Mouse (Mus musculus): ENCODE measurements around the gene Gm10260. TPM values are rescaled to one million over a fixed set of nuclear protein-coding genes. Genes with fewer than 3 reads are reported as not detected.

The Gm10260 gene
- polyA plus RNA-seq, 1 experiment from 2014 or later = 10.3 TPM

- 57% methylated on average over 10 of the region's 10 CpGs for WGBS
- ATAC-seq (replicated peaks; ENCODE audit: low FRiP score, low read depth) = no peak
- H3K4me3 ChIP-seq (replicated peaks; ENCODE audit: low read depth, low read length) = no peak overlapping the region
- H3K27me3 ChIP-seq (ENCODE audit: insufficient read depth, low read length) = no peaks in the 10 kb centered on the region
- H3K9ac ChIP-seq (ENCODE audit: low read depth, low read length) = no peak overlapping the region
- no peak overlapping the region for H3K27ac ChIP-seq
- H3K4me1 ChIP-seq (replicated peaks; ENCODE audit: insufficient read depth, low read length) = no peaks in the 10 kb centered on the region
- H3K36me3 ChIP-seq (ENCODE audit: insufficient read depth, low read length) = no peaks in the 10 kb centered on the region
- no peak for DNase-seq (ENCODE audit: low spot score)
- TF ChIP-seq CTCF (IDR thresholded peaks at IDR 0.05; ENCODE audit: low read depth) = no peak
- no peaks in the 10 kb centered on the region for H3K9me3 ChIP-seq (replicated peaks; ENCODE audit: low read length)
- H3K4me2 ChIP-seq (ENCODE audit: low read length) = no peak overlapping the region
Measured at GRCm38 (mm10) chr13:97774740-97775425, 14.5 kb upstream of the Gm10260 start.

- Histone ChIP-seq H3K4me1 (replicated peaks; ENCODE audit: insufficient read depth, low read length) (0 out of 2 replicates have a peak, but pooled peaks cover 6% of the 10 kb centered on the region), H3K36me3 (ENCODE audit: insufficient read depth, low read length) (no peaks in the 10 kb centered on the region), H3K4me3 (replicated peaks; ENCODE audit: low read depth, low read length) (no peak overlapping the region), H3K9me3 (replicated peaks; ENCODE audit: low read length) (no peaks in the 10 kb centered on the region), H3K4me2 (ENCODE audit: low read length) (no peak overlapping the region), H3K9ac (ENCODE audit: low read depth, low read length) (no peak overlapping the region), H3K27me3 (ENCODE audit: insufficient read depth, low read length) (no peaks in the 10 kb centered on the region), H3K27ac (no peak overlapping the region)
- TF ChIP-seq CTCF (IDR thresholded peaks at IDR 0.05; ENCODE audit: low read depth) = no peak
- 55% methylated on average over 3 of the region's 3 CpGs for WGBS
- ATAC-seq (replicated peaks; ENCODE audit: low FRiP score, low read depth) = no peak
- no peak for DNase-seq (ENCODE audit: low spot score)
Measured at GRCm38 (mm10) chr13:97769205-97769604, 8.8 kb upstream of the Gm10260 start.

- no peak overlapping the region for H3K4me3 ChIP-seq (replicated peaks; ENCODE audit: low read depth, low read length)
- no peak for ATAC-seq (replicated peaks; ENCODE audit: low FRiP score, low read depth)
- 0 out of 2 replicates have a peak, but pooled peaks cover 7% of the 10 kb centered on the region for H3K4me1 ChIP-seq (replicated peaks; ENCODE audit: insufficient read depth, low read length)
- no peak overlapping the region for H3K4me2 ChIP-seq (ENCODE audit: low read length)
- DNase-seq (ENCODE audit: low spot score) = peak; percentile 38
- WGBS = 48% methylated on average over 3 of the region's 3 CpGs
- no peak for TF ChIP-seq CTCF (IDR thresholded peaks at IDR 0.05; ENCODE audit: low read depth)
- no peaks in the 10 kb centered on the region for H3K9me3 ChIP-seq (replicated peaks; ENCODE audit: low read length)
- no peaks in the 10 kb centered on the region for H3K36me3 ChIP-seq (ENCODE audit: insufficient read depth, low read length)
- H3K27me3 ChIP-seq (ENCODE audit: insufficient read depth, low read length) = no peaks in the 10 kb centered on the region
- no peak overlapping the region for H3K9ac ChIP-seq (ENCODE audit: low read depth, low read length)
- H3K27ac ChIP-seq = no peak overlapping the region
Measured at GRCm38 (mm10) chr13:97768803-97769202, 8.4 kb upstream of the Gm10260 start.

- DNase-seq (ENCODE audit: low spot score) (peak; percentile 84), ATAC-seq (replicated peaks; ENCODE audit: low FRiP score, low read depth) (no peak)
- H3K4me3 ChIP-seq (replicated peaks; ENCODE audit: low read depth, low read length) = no peak overlapping the region
- WGBS = 59% methylated on average over 7 of the region's 7 CpGs
- H3K27me3 ChIP-seq (ENCODE audit: insufficient read depth, low read length) = no peaks in the 10 kb centered on the region
- H3K27ac ChIP-seq = peak overlapping the region; percentile 42; the same call in 1 of the 2 replicates
- H3K36me3 ChIP-seq (ENCODE audit: insufficient read depth, low read length) = no peaks in the 10 kb centered on the region
- H3K9me3 ChIP-seq (replicated peaks; ENCODE audit: low read length) = no peaks in the 10 kb centered on the region
- TF ChIP-seq CTCF (IDR thresholded peaks at IDR 0.05; ENCODE audit: low read depth) = no peak
- H3K4me2 ChIP-seq (ENCODE audit: low read length) = no peak overlapping the region
- H3K9ac ChIP-seq (ENCODE audit: low read depth, low read length) = no peak overlapping the region
- H3K4me1 ChIP-seq (replicated peaks; ENCODE audit: insufficient read depth, low read length) = peaks cover 13% of the 10 kb centered on the region; the same call in 1 of the 2 replicates
Measured at GRCm38 (mm10) chr13:97768046-97768682, 7.7 kb upstream of the Gm10260 start.

- H3K9ac ChIP-seq (ENCODE audit: low read depth, low read length) = no peak overlapping the region
- no peak for ATAC-seq (replicated peaks; ENCODE audit: low FRiP score, low read depth)
- H3K4me3 ChIP-seq (replicated peaks; ENCODE audit: low read depth, low read length) = no peak overlapping the region
- no peaks in the 10 kb centered on the region for H3K9me3 ChIP-seq (replicated peaks; ENCODE audit: low read length)
- no peak for DNase-seq (ENCODE audit: low spot score)
- H3K4me1 ChIP-seq (replicated peaks; ENCODE audit: insufficient read depth, low read length) = peaks cover 13% of the 10 kb centered on the region; the same call in 1 of the 2 replicates
- WGBS = 93% methylated on average over 3 of the region's 3 CpGs
- H3K36me3 ChIP-seq (ENCODE audit: insufficient read depth, low read length) = no peaks in the 10 kb centered on the region
- H3K4me2 ChIP-seq (ENCODE audit: low read length) = no peak overlapping the region
- no peak overlapping the region for H3K27ac ChIP-seq
- TF ChIP-seq CTCF (IDR thresholded peaks at IDR 0.05; ENCODE audit: low read depth) = no peak
- H3K27me3 ChIP-seq (ENCODE audit: insufficient read depth, low read length) = no peaks in the 10 kb centered on the region
Measured at GRCm38 (mm10) chr13:97766600-97766999, 6.2 kb upstream of the Gm10260 start.

GRCm38 (mm10) chr13:97765913-97766312, 5.5 kb upstream of the Gm10260 start:
- no peaks in the 10 kb centered on the region for H3K36me3 ChIP-seq (ENCODE audit: insufficient read depth, low read length)
- 92% methylated on average over 2 of the region's 2 CpGs for WGBS
- H3K27ac ChIP-seq = no peak overlapping the region
- peaks cover 13% of the 10 kb centered on the region; the same call in 1 of the 2 replicates for H3K4me1 ChIP-seq (replicated peaks; ENCODE audit: insufficient read depth, low read length)
- no peak overlapping the region for H3K9ac ChIP-seq (ENCODE audit: low read depth, low read length)
- no peak overlapping the region for H3K4me2 ChIP-seq (ENCODE audit: low read length)
- H3K27me3 ChIP-seq (ENCODE audit: insufficient read depth, low read length) = no peaks in the 10 kb centered on the region
- TF ChIP-seq CTCF (IDR thresholded peaks at IDR 0.05; ENCODE audit: low read depth) = no peak
- ATAC-seq (replicated peaks; ENCODE audit: low FRiP score, low read depth) = no peak
- H3K4me3 ChIP-seq (replicated peaks; ENCODE audit: low read depth, low read length) = no peak overlapping the region
- no peak for DNase-seq (ENCODE audit: low spot score)
- H3K9me3 ChIP-seq (replicated peaks; ENCODE audit: low read length) = no peaks in the 10 kb centered on the region

Data from kidney, postnatal 0 days (tissue).